Mouse (Mus musculus): ENCODE measurements around the gene Rabgap1l.

GRCm38 (mm10) chr1:160275248-160275647 is 517.8 kb downstream of the Rabgap1l start:
- no peak for TF ChIP-seq CTCF (IDR thresholded peaks at IDR 0.05; ENCODE audit: extremely low read depth, insufficient read depth, insufficient read length, insufficient replicate concordance)
- TF ChIP-seq POLR2A (IDR thresholded peaks at IDR 0.05; ENCODE audit: low read depth, low read length), result no peak

Data from spleen, adult 2 months (tissue).